Mouse (Mus musculus): ENCODE results near the gene Ncapd3. TPM values are rescaled to one million over a fixed set of nuclear protein-coding genes. Genes with fewer than 3 reads are reported as not detected.

The Ncapd3 gene
- total and polyA plus RNA-seq, 3 experiments = 29.9 to 39.2 (median 33.7) TPM

DNA sequence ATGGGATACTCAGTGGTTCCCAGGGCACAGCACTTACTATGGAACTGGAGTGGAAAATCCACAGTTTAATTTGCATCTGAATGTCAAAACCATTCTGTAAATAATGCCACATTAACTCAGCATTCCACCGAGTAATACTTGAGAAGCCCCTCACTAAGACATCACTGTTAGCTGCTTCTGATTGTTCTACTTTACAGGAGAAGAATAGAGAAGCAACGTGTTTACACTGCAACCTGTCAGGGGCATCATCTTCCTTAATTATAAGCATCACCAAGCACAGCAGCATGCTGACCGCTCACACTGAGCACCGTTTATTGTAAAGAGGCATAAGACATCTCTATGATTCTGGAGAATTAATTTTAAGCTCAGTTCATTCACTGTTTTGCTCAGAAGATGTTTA is 93.0 kb downstream of the Ncapd3 start:
- dilution Hi-C loops (cut with MboI; ENCODE audit: extremely low pct_ligation_motif_present, extremely low pct_unique_long_range_greater_than_20kb, low sequenced_read_pairs) = no loop called here

DNA sequence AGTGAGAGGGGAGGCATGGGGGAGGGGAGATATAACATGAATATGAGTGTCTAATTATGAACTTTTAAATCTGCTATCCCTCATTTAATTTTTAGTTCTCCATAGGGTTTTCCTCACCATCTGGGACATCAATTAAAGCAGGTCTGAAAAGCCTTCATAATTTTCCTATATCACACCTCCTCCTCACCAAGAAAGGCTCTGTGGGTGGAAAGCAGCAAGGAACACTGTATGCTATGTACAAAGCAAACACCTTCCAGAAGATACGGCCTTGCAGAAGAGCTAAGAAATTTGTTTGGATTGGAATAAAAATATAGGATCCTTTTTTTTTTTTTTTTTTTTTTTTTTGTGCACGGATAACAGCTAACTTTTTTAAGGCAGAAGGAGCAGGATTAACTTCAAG is 94.0 kb downstream of the Ncapd3 start:
- Histone ChIP-seq H3K36me3 (replicated peaks in 1 of 2; ENCODE audit: control insufficient read depth in 1 of 2, insufficient read depth in 1 of 2, low read length in 1 of 2) (no peaks in the 10 kb centered on the region), H3K4me3 (replicated peaks in 1 of 3; ENCODE audit: low read depth in 2 of 3, low read length in 2 of 3, poor library complexity in 1 of 3) (no peak overlapping the region), H3K27me3 (replicated peaks) (no peaks in the 10 kb centered on the region), H3K4me2 (ENCODE audit: insufficient read depth, low read depth, poor library complexity, severe bottlenecking) (no peak overlapping the region), H3K9me3 (replicated peaks; ENCODE audit: low read length) (peaks cover 6% of the 10 kb centered on the region), H3K27ac (ENCODE audit: insufficient read depth, low read depth) (no peak overlapping the region), H3K4me1 (ENCODE audit: control insufficient read depth in 1 of 2, insufficient read depth in 2 of 2) (peaks cover 5 to 13% of the 10 kb centered on the region in 2 experiments; a peak in 3 of 4 replicates), H3K79me2 (replicated peaks; ENCODE audit: control insufficient read depth, extremely low read depth, insufficient read depth, poor library complexity, severe bottlenecking) (no peaks in the 10 kb centered on the region), H3K9ac (ENCODE audit: insufficient read depth, low read depth) (no peak overlapping the region)
- DNase-seq (ENCODE audit: extremely low read depth) = no peak
- dilution Hi-C loops (cut with MboI; ENCODE audit: extremely low pct_ligation_motif_present, extremely low pct_unique_long_range_greater_than_20kb, low sequenced_read_pairs) (no loop called here), in situ Hi-C loops (cut with MboI; ENCODE audit: low pct_ligation_motif_present, low pct_unique_long_range_greater_than_20kb, low sequenced_read_pairs) (no loop called here)
- TF ChIP-seq GABPA (IDR thresholded peaks at IDR 0.05; ENCODE audit: insufficient replicate concordance, low read depth, low read length) (no peak), NELFE (IDR thresholded peaks at IDR 0.05; ENCODE audit: low read depth, low read length) (no peak), RAD21 (IDR thresholded peaks at IDR 0.05; ENCODE audit: low read depth, low read length) (no peak), ELF1 (IDR thresholded peaks at IDR 0.05; ENCODE audit: low read depth, low read length) (no peak), MAFK (IDR thresholded peaks at IDR 0.05; ENCODE audit: insufficient replicate concordance, low read length) (no peak), MAZ (IDR thresholded peaks at IDR 0.05; ENCODE audit: low read depth, low read length) (no peak), EP300 (IDR thresholded peaks at IDR 0.05; ENCODE audit: low read length) (no peak), HCFC1 (IDR thresholded peaks at IDR 0.05; ENCODE audit: low read depth, low read length) (no peak), JUN (IDR thresholded peaks at IDR 0.05; ENCODE audit: insufficient read depth, low read depth, low read length) (no peak), ZMIZ1 (IDR thresholded peaks at IDR 0.05; ENCODE audit: low read depth, low read length) (no peak), USF1 (IDR thresholded peaks at IDR 0.05; ENCODE audit: low read depth, low read length) (no peak), MEF2A (IDR thresholded peaks at IDR 0.05; ENCODE audit: borderline replicate concordance, low read depth, low read length) (no peak), IRF4 (IDR thresholded peaks at IDR 0.05; ENCODE audit: low read depth, low read length) (no peak), ZNF384 (IDR thresholded peaks at IDR 0.05; ENCODE audit: low read depth, low read length) (no peak), KAT2A (IDR thresholded peaks at IDR 0.05; ENCODE audit: insufficient replicate concordance, low read length) (no peak), SIN3A (IDR thresholded peaks at IDR 0.05; ENCODE audit: low read length) (no peak)

More for the DNA sequence above, 93.0 kb downstream of the Ncapd3 start:
- TF ChIP-seq E2F4 (IDR thresholded peaks at IDR 0.05; ENCODE audit: insufficient replicate concordance, low read depth, low read length) (no peak), RCOR1 (conservative IDR thresholded peaks at IDR 0.05; ENCODE audit: low read depth, low read length) (no peak), MXI1 (IDR thresholded peaks at IDR 0.05; ENCODE audit: low read depth, low read length) (no peak), IRF4 (IDR thresholded peaks at IDR 0.05; ENCODE audit: low read depth, low read length) (no peak), EP300 (IDR thresholded peaks at IDR 0.05; ENCODE audit: low read length) (no peak), ZKSCAN1 (IDR thresholded peaks at IDR 0.05; ENCODE audit: borderline replicate concordance, low read depth, low read length) (no peak), ZC3H11A (IDR thresholded peaks at IDR 0.05; ENCODE audit: low read depth, low read length) (no peak), MAX (IDR thresholded peaks at IDR 0.05; ENCODE audit: low read length) (no peak)
- H3K4me2 ChIP-seq (ENCODE audit: insufficient read depth, low read depth, poor library complexity, severe bottlenecking) = no peak overlapping the region
- no peaks in the 10 kb centered on the region for H3K27me3 ChIP-seq (replicated peaks)
- no peak overlapping the region for H3K9ac ChIP-seq (ENCODE audit: insufficient read depth, low read depth)
- no peaks in the 10 kb centered on the region for H3K36me3 ChIP-seq (replicated peaks in 1 of 2; ENCODE audit: control insufficient read depth in 1 of 2, insufficient read depth in 1 of 2, low read length in 1 of 2)
- no peak overlapping the region for H3K4me3 ChIP-seq (replicated peaks in 1 of 3; ENCODE audit: low read depth in 2 of 3, low read length in 2 of 3, poor library complexity in 1 of 3)
- no peak for DNase-seq (ENCODE audit: extremely low read depth)
- in situ Hi-C loops (cut with MboI; ENCODE audit: low pct_ligation_motif_present, low pct_unique_long_range_greater_than_20kb, low sequenced_read_pairs) = no loop called here
- no peak overlapping the region for H3K27ac ChIP-seq (ENCODE audit: insufficient read depth, low read depth)
- peaks cover 5 to 13% of the 10 kb centered on the region in 2 experiments; a peak in 3 of 4 replicates for H3K4me1 ChIP-seq (ENCODE audit: control insufficient read depth in 1 of 2, insufficient read depth in 2 of 2)
- H3K9me3 ChIP-seq (replicated peaks; ENCODE audit: low read length) = peaks cover 6% of the 10 kb centered on the region
- no peaks in the 10 kb centered on the region for H3K79me2 ChIP-seq (replicated peaks; ENCODE audit: control insufficient read depth, extremely low read depth, insufficient read depth, poor library complexity, severe bottlenecking)
